Mouse (Mus musculus): Measurements from ENCODE around the gene Tekt4. TPM values are rescaled to one million over a fixed set of nuclear protein-coding genes. Genes with fewer than 3 reads are reported as not detected.
A peak's percentile ranks its signal among the peaks of the same experiment; 100 is the strongest.

Tekt4 gene
- total RNA-seq, 1 experiment from 2014 or later: not detected

DNA sequence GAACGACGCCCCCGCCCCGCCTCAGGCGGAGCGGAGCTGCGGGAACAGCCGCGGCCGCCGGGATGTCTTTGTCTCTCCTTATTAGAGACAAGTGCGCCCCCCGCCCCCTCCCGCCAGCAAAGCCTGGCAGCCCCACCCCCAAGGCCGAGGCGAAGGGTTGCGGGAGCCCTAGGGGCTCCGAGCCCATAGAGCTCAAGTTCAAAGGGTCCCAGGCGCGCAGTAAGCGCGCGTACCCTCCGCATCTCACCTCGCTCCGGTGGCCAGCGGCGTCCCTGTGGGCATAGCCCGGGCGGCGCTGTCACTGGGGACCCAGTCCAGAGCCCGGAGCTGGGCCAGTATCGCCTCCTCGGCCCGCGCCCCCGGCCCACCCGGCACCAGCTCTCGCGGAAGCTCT lies 21.2 kb upstream of the Tekt4 start:
- DNase-seq: peak; percentile 28

DNA sequence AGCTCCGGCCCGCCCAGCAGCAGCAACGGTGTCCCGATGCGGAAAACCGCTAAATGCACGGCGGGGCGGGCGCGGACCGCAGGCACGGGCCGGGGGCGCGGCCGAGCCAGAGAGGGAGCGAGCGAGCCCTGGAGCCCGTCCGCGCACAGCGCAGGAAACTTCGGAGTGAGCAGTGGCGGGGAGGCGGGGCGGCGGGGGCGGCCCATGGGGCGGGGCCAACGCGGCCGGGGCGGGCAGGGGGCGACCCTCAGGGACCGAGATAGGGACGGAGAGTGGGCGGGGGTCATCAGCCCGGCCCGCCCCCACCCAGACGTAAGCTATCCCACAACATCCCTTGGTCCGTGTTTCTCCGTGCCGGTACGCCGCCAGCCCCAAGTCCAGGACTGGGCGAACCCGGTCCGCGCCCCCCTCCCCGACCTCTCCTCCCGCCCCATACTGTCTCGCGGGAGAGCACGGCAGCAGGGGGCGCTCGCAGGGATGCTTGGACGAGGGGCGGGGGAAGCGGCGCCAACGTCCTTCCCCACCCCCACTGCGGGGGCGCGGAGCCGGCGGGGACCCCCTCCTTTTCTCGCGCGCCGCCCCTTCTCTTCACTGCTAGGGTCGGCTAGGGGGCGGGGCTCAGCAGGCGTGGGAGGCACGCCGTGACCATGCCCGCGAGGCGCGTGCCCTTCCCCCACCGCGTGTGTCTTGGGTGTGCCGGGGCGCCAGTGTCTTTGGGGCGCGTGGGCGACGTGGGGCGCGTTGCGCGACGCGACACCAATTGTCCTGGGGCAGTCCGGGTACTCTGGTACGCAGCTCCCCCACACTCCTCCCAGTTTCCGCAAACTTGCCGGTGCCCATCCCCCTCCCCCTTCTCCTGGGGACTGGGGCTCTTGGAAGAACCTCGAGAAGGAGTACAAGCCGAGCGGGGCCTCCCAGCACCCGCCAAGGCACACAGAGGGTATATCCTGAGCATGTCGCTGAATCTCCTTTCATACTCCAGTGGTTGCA lies 20.5 kb upstream of the Tekt4 start, which contains the start of gene Cacna1h:
Gene Cacna1h, minus strand, starts transcription at position 167 of the 990 bp plus-strand sequence.
- DNase-seq: peak; percentile 89

DNA sequence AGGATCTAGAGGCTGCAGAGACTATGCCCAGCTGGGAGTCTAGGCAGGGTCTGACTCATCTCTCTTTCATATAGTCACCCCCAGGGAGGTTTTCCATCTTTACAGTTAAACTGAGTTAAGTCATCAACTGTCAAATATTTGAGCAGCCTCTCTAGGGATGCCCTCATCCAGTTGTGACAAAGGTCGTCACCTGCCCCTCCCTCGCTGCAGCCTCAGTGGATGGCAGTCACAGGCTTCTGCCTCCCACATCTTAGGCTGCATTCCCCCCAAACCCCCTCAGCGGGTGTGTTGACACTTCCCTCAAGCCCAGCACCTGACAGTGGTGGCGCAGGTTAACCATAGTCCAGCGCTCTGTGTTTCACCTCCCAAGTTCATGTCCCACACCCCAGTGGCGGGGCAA lies 13.0 kb upstream of the Tekt4 start:
- no peak for DNase-seq

DNA sequence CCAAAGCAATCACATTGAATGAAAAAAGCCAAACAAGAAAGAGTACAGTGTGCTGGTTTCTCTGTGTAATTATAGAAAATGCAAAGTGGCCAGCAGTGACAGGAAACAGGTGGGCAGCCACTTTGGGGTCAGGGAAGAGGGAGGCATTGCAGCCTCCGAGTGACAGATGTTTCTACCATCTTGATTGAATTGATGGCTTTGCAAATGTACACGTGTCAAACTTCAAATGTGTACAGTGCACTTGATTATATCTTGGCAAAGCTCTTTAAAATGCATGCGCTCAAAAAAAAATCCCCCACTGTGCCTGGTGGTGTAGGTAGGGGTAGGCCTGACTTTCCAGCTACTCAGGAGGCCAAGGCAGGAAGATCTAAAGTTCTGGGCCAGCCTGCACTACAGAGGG lies 11.5 kb upstream of the Tekt4 start:
- no peak for DNase-seq

DNA sequence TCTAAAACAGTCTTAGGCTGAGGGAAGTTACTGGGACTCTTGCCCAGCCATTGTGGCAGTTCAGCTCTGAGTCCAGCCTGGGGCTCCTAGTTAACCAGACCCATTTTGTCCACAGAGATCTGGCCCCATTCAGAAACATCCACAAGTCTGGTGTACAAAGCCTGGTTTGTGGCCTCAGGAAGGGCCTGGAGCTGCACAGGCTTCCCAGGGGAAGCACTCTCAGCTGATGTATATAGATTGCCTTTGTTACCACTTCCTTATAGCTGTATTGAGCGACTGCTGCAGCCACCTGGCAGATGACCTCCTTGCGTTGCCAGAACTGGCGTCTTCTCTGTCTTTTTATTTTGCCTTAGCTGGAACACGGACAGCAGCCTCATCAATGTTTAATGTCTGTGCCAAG lies 9.3 kb upstream of the Tekt4 start:
- no peak for DNase-seq

DNA sequence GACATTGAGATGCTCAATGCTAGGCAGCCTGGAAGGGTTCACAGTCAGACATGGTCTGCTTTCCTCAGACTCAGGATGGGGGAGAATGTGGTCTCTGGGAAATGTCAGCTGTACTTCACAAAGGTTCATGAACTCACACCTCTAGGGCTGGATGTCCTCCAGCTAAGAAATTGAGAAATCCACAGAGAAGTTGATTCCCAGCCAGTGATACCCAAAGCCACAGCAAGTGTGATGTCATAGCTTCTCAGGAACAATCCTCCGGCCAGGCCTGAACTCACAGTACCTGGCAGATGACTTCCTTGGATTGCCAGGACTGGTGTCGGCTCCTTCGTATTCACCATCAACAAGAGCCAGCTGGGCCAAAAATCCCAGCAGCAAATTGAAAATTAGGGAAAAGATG lies 8.6 kb upstream of the Tekt4 start:
- no peak for DNase-seq

DNA sequence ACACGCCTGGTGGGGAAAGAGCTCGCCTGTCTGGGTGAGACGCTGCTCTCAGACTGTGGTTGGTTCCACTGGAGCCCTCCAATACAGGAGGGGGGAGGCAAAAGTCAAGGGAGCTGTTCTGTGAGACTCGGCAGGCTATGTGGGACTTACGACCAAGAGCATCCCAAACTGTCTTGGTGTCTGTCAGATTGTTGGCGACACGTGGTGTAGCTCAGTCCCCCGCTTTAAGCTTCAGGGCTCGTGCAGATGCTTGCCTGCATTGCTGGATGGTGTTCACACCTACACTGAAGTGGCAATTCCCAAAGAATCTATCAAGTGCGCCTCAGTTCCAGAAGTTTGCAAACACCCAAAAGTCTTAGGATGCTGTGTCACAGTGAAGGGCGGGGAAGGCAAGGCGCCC lies 6.5 kb upstream of the Tekt4 start:
- DNase-seq: no peak

DNA sequence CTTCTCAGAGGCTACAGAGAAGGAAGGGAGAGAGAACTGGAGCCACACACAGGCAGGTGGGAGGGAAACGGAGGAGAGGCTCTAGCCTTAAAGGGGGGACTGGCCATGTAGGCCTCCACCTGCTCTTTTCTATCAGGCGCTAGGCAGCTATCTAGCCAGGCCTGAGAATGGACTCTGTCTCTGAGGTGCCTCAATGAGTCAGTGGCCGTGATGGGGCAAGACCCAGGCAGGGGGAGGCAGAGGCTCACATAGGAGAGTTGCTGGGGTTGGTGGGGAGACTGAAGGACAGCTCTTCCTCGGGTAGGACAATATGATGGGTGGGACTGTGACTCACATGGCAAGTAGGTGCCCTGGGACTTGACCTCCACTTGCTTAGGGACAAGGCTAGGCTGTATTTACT lies 4.1 kb upstream of the Tekt4 start:
- peak; percentile 61 for DNase-seq

DNA sequence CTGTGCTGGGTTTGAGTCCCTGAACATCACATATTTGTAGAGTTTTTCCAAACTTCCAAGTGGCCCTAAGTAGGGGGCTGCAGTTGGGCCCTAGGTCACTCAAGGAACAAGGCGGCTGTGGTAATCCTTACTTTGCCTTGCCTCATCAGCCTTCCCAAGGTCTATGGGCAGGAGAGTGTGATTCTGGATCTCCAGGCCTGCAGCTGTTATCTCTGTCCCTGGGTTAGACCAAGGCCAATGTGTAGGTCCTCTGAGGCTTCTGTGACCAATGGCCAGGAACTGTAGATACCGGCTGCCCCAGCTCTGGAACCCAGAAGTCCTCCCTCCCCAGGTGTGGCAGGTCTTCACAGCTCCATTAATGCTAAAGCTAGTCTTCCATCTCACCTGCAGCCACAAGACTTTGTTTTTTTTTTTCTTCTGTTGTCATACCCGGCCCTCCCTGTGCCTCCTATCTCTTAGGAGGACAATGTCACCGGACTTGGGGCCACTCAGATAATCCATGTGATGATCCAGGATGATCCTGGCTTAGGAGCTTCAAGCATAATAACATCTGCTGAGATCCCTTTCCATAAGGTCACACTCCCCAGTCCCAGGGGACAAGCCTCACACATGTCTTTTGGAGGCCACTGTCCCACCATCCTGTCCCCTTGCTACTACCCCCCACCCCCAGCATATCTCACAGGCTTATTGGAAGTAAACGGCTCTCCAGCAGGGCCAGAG lies 2.0 kb upstream of the Tekt4 start:
- no peak for DNase-seq

DNA sequence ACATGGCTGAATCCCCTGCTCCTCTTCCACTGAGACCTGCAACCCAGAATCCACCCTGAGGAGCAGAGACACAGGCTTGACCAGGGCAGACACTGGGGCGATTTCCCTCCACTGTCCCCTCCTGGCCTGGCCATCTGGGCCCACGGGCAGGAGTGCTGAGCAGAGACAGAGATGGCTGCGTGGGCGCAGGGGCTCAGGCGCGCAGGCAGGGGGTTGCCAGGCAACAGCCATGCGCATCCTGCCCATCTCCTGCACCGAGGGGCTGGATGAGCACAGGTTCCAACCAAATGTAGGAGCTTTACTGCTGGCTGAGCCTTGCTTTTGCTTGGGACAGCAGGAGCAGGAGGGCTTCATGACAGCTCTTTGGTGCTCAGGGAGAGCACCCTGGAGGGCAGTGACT lies 2.1 kb downstream of the Tekt4 start:
- DNase-seq: peak; percentile 34

DNA sequence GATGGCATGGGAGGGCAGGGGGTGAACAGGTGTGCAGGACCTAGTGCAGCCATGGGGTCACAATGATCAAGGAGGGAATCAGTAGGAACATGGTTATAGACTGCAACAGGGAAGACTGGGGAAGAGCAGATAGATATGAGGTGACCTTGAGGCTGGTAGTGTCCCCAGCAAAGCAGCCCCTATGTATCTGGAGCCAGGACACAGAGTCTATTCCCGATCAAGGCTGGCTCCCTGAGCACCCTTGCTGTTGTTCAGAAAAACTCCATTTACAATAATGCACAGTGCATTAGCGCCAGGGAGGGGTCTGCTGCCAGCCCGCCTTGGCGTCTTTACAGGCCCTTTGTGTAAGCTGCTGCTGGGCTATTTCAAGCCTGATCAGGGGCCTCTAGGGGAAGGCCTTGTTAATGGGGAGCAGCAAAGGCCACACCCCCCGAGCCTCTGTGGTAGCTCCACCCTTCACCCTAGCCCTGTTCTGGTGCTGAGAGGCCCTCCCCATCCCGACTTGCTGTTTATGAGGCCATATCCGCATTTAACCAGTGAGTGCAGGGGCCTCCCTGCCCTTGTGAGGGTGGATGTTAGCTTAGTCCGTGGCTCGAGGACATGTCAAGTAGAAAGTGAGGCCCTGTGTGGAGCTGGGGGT lies 7.9 kb downstream of the Tekt4 start:
- peak; percentile 58 for DNase-seq

DNA sequence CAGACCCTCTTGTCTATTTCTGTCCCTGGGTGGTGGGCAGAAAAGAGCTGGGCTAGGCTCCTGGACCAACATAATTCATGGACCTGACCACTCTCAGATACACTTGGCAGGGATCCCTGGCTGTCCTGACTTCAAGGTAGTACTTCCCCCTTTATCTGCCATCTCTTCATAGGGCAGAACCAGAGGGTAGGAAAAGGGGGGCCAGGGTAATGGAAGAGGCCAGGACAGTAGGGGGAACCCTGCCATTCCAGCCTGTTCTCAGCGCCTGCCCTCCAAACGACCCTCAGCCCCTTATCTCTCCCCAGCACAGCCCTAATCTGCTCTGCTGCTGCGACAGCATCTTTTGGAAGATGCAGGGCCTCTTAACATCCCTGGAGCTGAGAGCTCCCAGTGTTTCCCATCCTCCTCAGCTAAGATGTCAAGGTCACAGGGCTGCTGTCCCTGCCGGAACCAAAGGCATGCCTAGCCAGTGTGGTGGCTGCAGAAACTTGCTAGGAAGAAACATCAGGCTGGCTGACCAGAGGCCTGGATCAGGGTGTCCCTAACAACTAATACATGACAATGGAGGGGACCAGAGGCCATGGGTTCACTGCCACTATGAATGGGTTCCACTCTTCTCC lies 9.0 kb downstream of the Tekt4 start:
- peak; percentile 60 for DNase-seq

DNA sequence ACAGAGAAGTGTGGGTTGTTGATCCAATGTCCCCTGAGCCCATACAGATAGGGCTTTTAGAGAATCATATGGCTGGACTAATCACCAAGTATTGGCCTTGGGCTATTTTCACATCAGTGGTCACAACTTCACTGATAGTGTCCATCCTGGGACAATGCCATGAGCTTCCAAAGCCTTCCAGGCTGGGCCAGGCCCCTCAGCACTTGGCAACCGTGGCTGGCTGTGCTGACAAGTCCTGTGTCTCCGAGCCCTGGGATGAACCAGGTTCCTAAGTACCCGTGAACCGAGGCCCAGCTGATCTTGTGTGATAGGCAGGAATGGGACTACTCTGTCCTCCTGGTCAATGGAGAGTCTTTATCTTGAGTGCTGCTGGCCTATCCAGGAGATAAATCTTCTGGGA lies 9.7 kb downstream of the Tekt4 start:
- no peak for DNase-seq

DNA sequence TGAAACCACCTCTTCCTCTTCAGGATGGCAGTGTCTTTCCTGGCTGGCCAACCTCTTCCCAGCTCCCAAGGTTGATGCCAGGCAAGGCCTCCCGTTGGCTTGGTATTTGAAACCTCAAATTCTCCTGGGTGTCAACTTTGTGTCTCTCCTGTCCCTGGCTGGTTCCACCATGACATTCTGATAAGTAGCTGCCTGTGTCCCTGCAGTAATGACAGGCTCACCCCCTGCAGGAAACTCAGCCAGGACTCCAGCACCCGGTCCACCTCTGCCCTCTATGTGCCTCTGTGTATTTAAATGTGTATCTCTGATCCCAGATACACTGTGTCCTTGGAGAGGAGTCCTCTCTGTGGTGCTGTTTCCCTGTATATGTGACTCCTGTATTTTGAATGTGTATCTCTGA lies 11.8 kb downstream of the Tekt4 start:
- DNase-seq: no peak

DNA sequence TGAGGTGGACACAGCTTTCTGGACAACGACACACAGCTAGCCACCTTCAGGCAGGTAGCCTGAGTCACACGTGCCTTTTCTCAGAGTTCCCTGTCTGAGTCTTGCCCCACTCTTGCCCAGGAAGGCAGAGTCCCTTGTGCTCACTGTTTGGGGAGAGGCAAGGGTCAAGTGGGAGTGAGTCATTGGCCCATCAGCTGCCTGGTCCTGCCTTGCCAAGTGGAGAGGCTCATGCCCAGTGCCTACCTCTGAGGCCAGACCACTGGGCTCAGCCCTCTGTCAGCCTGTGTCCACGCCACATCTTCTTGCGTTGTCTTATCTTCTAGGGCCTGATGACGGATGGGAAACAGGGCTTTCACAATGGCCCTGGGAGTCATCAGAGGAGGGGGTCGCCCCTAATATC lies 13.4 kb downstream of the Tekt4 start:
- peak; percentile 51 for DNase-seq

DNA sequence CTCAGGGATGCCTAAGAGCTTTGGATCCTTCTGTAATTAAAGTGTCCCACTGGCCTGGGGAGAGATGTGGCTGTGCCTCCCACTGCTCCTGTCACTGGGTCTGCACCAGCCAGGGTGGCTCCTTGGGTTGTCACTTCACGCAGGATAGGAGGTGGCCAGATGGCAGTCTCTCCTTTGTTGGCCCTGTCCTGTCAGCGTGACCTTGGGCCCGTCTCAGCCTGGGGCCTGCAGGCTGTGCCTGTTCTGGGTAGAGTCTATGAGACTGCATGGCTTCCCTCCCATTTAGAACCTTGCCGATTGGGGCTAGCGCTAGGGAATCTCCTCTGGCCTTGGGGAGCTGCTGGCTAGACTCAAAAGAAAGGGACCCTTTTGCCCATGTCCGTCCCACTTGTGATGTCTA lies 13.9 kb downstream of the Tekt4 start:
- peak; percentile 69 for DNase-seq

DNA sequence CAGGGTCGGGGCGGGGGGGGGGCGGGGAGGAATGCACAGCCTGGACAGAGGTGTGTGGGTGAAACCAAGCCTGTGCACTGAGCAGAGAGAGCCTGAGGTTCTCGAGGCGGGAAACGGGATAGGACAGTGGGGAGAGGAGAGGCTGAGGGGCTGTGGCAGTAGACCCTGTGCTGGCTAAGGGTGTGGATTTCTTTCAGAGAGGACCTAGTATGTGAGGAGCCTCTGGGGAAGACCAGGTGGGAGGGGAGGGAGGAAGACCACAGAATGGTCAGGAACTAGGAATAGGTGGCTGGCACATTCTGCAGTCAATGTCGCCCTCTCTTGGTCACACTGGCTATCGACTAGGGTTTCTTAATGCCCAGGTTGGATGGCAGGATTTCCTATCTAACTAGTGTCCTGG lies 15.4 kb downstream of the Tekt4 start:
- peak; percentile 80 for DNase-seq

DNA sequence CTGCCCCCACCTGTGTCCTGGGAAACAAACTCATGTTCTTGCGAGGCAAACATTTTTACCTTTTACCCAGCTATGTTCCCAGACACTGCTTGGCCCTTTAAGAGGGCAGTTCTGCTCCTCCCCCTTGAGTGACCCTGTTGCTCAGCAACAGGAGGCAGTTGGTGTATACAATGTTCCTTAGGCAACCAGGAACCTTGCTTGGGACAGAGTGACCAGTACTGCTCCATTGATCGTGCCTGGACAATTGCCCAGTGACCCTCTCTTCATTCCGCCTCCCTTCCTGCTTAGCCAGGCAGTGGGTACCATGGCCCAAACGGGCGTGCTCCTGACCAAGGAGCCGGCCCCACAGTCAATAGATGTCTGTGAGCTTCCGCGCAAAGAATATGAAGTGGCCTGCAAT lies 17.0 kb downstream of the Tekt4 start:
- DNase-seq: peak; percentile 57

DNA sequence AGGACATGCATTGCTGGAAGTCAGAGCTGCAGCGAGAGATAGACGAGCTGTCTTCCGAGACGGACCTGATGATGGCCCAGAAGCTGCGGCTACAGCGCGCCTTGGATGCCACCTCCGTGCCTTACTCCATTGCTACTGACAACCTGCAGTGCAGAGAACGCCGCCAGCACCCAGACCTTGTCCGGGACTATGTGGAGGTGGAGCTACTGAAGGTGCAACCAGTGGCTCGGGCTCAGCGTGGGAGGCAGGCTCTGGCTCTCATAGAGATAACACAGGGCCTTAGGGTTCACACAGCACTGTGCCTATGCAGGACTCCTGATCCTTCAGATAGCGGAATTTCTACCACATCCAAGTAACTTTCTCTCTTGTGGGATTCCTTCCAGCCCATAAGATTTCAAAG lies 17.6 kb downstream of the Tekt4 start:
- DNase-seq: no peak

DNA sequence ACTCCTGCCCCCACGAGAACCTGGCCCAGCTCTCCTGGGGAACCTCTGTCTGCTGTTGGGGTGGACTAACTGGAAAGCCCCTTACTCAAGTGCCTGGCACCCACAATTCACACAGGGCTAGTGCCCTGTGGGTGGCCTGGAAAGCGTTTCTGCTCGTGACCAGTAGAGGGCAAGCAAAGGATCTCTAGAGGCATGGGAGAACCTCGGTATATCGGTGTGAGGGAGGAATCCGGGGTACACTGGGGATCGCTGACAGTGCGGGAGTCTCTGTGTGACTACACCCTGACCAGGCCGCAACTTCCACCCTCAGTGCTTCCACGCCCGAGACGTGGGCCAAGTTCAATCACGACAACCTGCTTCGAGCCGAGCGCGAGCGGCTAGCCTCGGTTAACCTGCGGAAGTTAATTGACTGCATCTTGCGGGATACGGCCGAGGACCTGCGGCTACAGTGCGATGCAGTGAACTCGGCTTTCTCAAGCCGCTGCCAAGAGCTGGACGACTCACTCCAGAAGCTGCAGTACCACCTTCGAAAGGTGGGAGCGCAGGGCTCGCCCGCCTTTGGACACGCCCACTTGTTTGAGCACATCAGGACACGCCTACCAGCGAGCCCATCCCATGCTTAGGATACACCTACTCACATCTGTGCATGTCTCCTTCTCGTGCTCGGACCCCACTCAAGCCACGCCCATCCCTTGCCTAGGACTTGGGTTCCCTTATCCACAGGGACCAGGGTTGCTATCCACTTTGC lies 20.1 kb downstream of the Tekt4 start:
- DNase-seq: peak; percentile 86

DNA sequence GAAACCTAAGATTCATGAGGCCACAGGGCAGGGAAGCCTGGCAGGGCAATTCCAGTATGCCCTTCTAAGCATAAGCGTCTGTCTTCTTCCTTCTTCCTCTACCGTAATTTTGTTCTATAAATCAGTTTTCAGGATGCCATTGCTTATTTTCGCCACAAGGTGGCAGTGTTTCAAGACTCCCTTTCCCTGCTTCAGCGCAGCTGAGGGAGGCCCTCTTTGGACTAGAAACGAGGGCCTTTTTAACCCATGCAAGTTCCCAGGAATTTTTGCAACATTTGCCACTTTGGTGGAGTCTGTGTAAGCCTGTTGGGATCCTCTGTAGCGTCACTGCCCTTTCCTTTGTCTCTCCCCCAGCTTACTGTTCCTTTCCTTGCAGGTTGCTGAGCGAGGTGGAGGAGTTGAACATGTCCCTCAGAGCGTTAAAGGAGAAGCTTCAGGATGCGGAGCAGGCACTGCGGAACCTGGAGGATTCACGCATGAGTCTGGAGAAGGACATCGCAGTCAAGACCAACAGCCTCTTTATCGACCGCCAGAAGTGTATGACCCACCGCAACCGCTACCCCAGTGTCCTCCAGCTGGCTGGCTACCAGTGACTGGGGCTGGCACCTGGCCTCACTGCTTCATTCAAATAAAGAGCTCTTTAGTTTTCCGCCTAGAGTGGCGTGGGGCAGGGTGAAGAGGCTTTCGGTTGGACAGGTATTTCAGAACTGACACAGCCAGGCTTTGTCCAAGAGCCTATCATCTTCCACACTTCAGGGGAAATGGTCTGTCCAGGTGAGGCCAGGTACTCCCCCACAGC lies 21.7 kb downstream of the Tekt4 start:
- peak; percentile 74 for DNase-seq
